Mouse (Mus musculus): Measurements from ENCODE around the gene Hist1h1b. TPM values are rescaled to one million over a fixed set of nuclear protein-coding genes. Genes with fewer than 3 reads are reported as not detected.
"Not testable (repeated sequence)": the region's sequence is repeated elsewhere in the genome, so short reads cannot be mapped to it uniquely, and the experiment has no call there.

The Hist1h1b gene
- polyA plus RNA-seq (2014; fragmentation: Nextera tagmentation; extraction: Ambion mirVana) = 5.3 and 7.2 TPM in 2 replicates

GRCm38 (mm10) chr13:21779767-21780731, at the start of gene Hist1h1b:
Gene Hist1h1b, minus strand, starts transcription at chr13:21780625.
- 0 out of 2 replicates have a peak, but pooled peaks have one; percentile 19 for ATAC-seq (ENCODE audit: insufficient number of reproducible peaks, insufficient read depth, low FRiP score, low read depth)
- WGBS = 1% methylated on average over 44 of the region's 44 CpGs
- Histone ChIP-seq H3K9me3 (ENCODE audit: control insufficient read depth, low read length) (no peaks in the 10 kb centered on the region), H3K9ac (ENCODE audit: low read length) (peak within 1 kb of the TSS; percentile 84), H3K27me3 (ENCODE audit: control insufficient read depth, insufficient read depth, low read length) (no peaks in the 10 kb centered on the region), H3K4me3 (ENCODE audit: control insufficient read depth in 1 of 2, insufficient read depth in 1 of 2, low read depth in 1 of 2, low read length in 2 of 2) (peak within 1 kb of the TSS; percentile 60 to 84), H3K4me2 (ENCODE audit: low read length) (peak within 1 kb of the TSS; percentile 92), H3K27ac (replicated peaks in 1 of 2; ENCODE audit: control insufficient read depth in 1 of 2, insufficient read depth in 1 of 2, low read depth in 2 of 2, low read length in 2 of 2) (peak within 1 kb of the TSS; percentile 77 to 88), H3K4me1 (ENCODE audit: control insufficient read depth in 2 of 2, insufficient read depth in 2 of 2, low read length in 2 of 2) (peaks cover 5 to 24% of the 10 kb centered on the region in 2 experiments; a peak in 3 of 4 replicates), H3K36me3 (ENCODE audit: control insufficient read depth, insufficient read depth, low read length) (no peaks in the 10 kb centered on the region)

DNA sequence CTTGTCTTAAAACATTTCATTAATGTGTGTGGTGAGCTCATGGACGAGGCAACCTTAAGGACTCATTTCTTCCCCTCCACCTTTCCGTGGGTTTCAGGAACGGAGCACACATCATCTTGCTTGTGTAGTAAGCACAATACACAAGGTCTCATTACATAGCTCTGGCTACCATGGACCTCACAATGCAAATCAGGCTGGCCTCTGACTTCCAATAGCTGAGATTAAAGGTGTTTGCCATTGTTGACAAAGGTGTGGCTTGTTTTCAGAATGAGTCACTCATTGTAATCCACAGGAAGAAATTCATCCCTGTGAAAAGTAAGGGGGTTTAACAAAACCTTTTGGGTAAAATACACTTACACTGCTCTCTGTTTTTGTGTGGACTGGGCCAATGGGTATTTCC, 48.1 kb upstream of the Hist1h1b start:
- Histone ChIP-seq H3K4me3 (ENCODE audit: control insufficient read depth in 1 of 2, insufficient read depth in 1 of 2, low read depth in 1 of 2, low read length in 2 of 2) (no peak overlapping the region), H3K4me1 (ENCODE audit: control insufficient read depth in 2 of 2, insufficient read depth in 2 of 2, low read length in 2 of 2) (no peaks in the 10 kb centered on the region), H3K9me3 (ENCODE audit: control insufficient read depth, low read length) (no peaks in the 10 kb centered on the region), H3K36me3 (ENCODE audit: control insufficient read depth, insufficient read depth, low read length) (no peaks in the 10 kb centered on the region), H3K4me2 (ENCODE audit: low read length) (no peak overlapping the region), H3K27ac (replicated peaks in 1 of 2; ENCODE audit: control insufficient read depth in 1 of 2, insufficient read depth in 1 of 2, low read depth in 2 of 2, low read length in 2 of 2) (no peak overlapping the region), H3K27me3 (ENCODE audit: control insufficient read depth, insufficient read depth, low read length) (no peaks in the 10 kb centered on the region), H3K9ac (ENCODE audit: low read length) (no peak overlapping the region)
- ATAC-seq (ENCODE audit: insufficient number of reproducible peaks, insufficient read depth, low FRiP score, low read depth) = no peak
- 87% methylated on average over 3 of the region's 3 CpGs for WGBS

- not testable (repeated sequence) for H3K4me1 ChIP-seq (ENCODE audit: control insufficient read depth in 2 of 2, insufficient read depth in 2 of 2, low read length in 2 of 2); ATAC-seq (ENCODE audit: insufficient number of reproducible peaks, insufficient read depth, low FRiP score, low read depth); H3K27ac ChIP-seq (replicated peaks in 1 of 2; ENCODE audit: control insufficient read depth in 1 of 2, insufficient read depth in 1 of 2, low read depth in 2 of 2, low read length in 2 of 2); H3K9ac ChIP-seq (ENCODE audit: low read length); H3K36me3 ChIP-seq (ENCODE audit: control insufficient read depth, insufficient read depth, low read length); H3K4me3 ChIP-seq (ENCODE audit: control insufficient read depth in 1 of 2, insufficient read depth in 1 of 2, low read depth in 1 of 2, low read length in 2 of 2); H3K9me3 ChIP-seq (ENCODE audit: control insufficient read depth, low read length); H3K4me2 ChIP-seq (ENCODE audit: low read length); H3K27me3 ChIP-seq (ENCODE audit: control insufficient read depth, insufficient read depth, low read length)
- WGBS = 68% methylated on average over 4 of the region's 16 CpGs
Measured at GRCm38 (mm10) chr13:21820082-21820890, 39.9 kb upstream of the Hist1h1b start.

DNA sequence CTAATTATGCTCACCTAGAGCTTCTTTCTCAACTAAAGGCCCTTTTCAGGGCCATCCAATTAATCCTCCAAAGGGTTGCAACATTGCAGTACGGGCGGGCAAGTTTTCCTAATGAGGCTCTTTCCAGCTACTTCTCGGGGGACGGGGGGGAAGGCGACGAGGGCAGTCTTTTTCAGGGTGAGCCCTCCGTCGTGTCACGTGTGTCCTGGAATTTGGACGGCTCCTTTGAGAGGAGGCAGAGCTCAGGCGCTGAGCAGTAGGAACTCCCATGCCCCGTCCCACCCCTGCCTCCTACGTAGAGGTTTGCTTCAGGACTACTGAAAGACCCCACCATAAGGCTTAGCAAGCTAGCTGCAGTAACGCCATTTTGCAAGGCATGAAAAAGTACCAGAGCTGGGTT, 31.7 kb upstream of the Hist1h1b start:
- under 1% methylated on average over 13 of the region's 14 CpGs for WGBS
- not testable (repeated sequence) for H3K9me3 ChIP-seq (ENCODE audit: control insufficient read depth, low read length); H3K27me3 ChIP-seq (ENCODE audit: control insufficient read depth, insufficient read depth, low read length); H3K36me3 ChIP-seq (ENCODE audit: control insufficient read depth, insufficient read depth, low read length); H3K9ac ChIP-seq (ENCODE audit: low read length); H3K4me1 ChIP-seq (ENCODE audit: control insufficient read depth in 2 of 2, insufficient read depth in 2 of 2, low read length in 2 of 2); H3K27ac ChIP-seq (replicated peaks in 1 of 2; ENCODE audit: control insufficient read depth in 1 of 2, insufficient read depth in 1 of 2, low read depth in 2 of 2, low read length in 2 of 2)
- peak; percentile 48; the same call in 1 of the 2 replicates for ATAC-seq (ENCODE audit: insufficient number of reproducible peaks, insufficient read depth, low FRiP score, low read depth)
- peak overlapping the region; percentile 47; the same call in 1 of the 2 replicates for H3K4me2 ChIP-seq (ENCODE audit: low read length)
- peak overlapping the region in 1 of 2 experiments; percentile 23; a peak in 2 of 4 replicates for H3K4me3 ChIP-seq (ENCODE audit: control insufficient read depth in 1 of 2, insufficient read depth in 1 of 2, low read depth in 1 of 2, low read length in 2 of 2)

GRCm38 (mm10) chr13:21811539-21811938, 31.1 kb upstream of the Hist1h1b start, which contains the start of gene Hist1h4m:
Gene Hist1h4m, plus strand, starts transcription at chr13:21811746.
- Histone ChIP-seq H3K4me2 (ENCODE audit: low read length) (peak within 1 kb of the TSS; percentile 47; the same call in 1 of the 2 replicates), H3K4me3 (ENCODE audit: control insufficient read depth in 1 of 2, insufficient read depth in 1 of 2, low read depth in 1 of 2, low read length in 2 of 2) (peak within 1 kb of the TSS in 1 of 2 experiments; percentile 23; a peak in 2 of 4 replicates)
- H3K9me3 ChIP-seq (ENCODE audit: control insufficient read depth, low read length); H3K36me3 ChIP-seq (ENCODE audit: control insufficient read depth, insufficient read depth, low read length); H3K4me1 ChIP-seq (ENCODE audit: control insufficient read depth in 2 of 2, insufficient read depth in 2 of 2, low read length in 2 of 2); H3K9ac ChIP-seq (ENCODE audit: low read length); H3K27ac ChIP-seq (replicated peaks in 1 of 2; ENCODE audit: control insufficient read depth in 1 of 2, insufficient read depth in 1 of 2, low read depth in 2 of 2, low read length in 2 of 2); H3K27me3 ChIP-seq (ENCODE audit: control insufficient read depth, insufficient read depth, low read length): not testable (repeated sequence)
- WGBS = no CpG with 5 or more reads among the region's 24 CpGs
- 0 out of 2 replicates have a peak, but pooled peaks have one; percentile 55 for ATAC-seq (ENCODE audit: insufficient number of reproducible peaks, insufficient read depth, low FRiP score, low read depth)

GRCm38 (mm10) chr13:21811074-21811473, 30.6 kb upstream of the Hist1h1b start:
- H3K36me3 ChIP-seq (ENCODE audit: control insufficient read depth, insufficient read depth, low read length); H3K27ac ChIP-seq (replicated peaks in 1 of 2; ENCODE audit: control insufficient read depth in 1 of 2, insufficient read depth in 1 of 2, low read depth in 2 of 2, low read length in 2 of 2); H3K4me3 ChIP-seq (ENCODE audit: control insufficient read depth in 1 of 2, insufficient read depth in 1 of 2, low read depth in 1 of 2, low read length in 2 of 2); H3K4me1 ChIP-seq (ENCODE audit: control insufficient read depth in 2 of 2, insufficient read depth in 2 of 2, low read length in 2 of 2); H3K4me2 ChIP-seq (ENCODE audit: low read length); H3K27me3 ChIP-seq (ENCODE audit: control insufficient read depth, insufficient read depth, low read length); H3K9me3 ChIP-seq (ENCODE audit: control insufficient read depth, low read length); H3K9ac ChIP-seq (ENCODE audit: low read length): not testable (repeated sequence)
- peak; percentile 22; the same call in 1 of the 2 replicates for ATAC-seq (ENCODE audit: insufficient number of reproducible peaks, insufficient read depth, low FRiP score, low read depth)
- WGBS = no CpG with 5 or more reads among the region's 8 CpGs

DNA sequence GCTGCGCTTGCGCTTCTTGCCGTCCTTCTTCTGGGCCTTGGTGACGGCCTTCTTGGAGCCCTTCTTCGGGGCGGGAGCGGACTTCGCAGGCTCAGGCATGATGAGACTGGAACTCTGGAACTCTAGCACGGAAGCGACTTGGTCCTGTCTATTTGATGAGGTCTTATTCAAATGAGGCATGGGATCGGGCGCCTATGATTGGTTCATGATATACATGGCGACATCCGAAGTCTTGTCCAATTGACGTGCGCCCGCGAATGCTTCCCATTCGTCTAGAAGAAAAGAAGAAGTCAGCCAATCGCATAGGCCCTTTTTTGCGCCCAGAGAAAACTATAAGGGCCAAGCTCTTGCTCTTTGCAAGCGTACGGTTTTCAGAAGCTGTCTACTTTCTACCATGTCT, 29.6 kb upstream of the Hist1h1b start, which contains the start of the genes Hist1h2bq and Hist1h2ao:
Hist1h2bq (minus strand) TSS at position 125 of the 400 bp plus-strand sequence.
Hist1h2ao (plus strand) TSS at position 393 of the 400 bp plus-strand sequence.
- H3K4me2 ChIP-seq (ENCODE audit: low read length); H3K27me3 ChIP-seq (ENCODE audit: control insufficient read depth, insufficient read depth, low read length); H3K36me3 ChIP-seq (ENCODE audit: control insufficient read depth, insufficient read depth, low read length); H3K4me1 ChIP-seq (ENCODE audit: control insufficient read depth in 2 of 2, insufficient read depth in 2 of 2, low read length in 2 of 2); H3K9ac ChIP-seq (ENCODE audit: low read length); H3K4me3 ChIP-seq (ENCODE audit: control insufficient read depth in 1 of 2, insufficient read depth in 1 of 2, low read depth in 1 of 2, low read length in 2 of 2); H3K9me3 ChIP-seq (ENCODE audit: control insufficient read depth, low read length); H3K27ac ChIP-seq (replicated peaks in 1 of 2; ENCODE audit: control insufficient read depth in 1 of 2, insufficient read depth in 1 of 2, low read depth in 2 of 2, low read length in 2 of 2): not testable (repeated sequence)
- no CpG with 5 or more reads among the region's 23 CpGs for WGBS
- ATAC-seq (ENCODE audit: insufficient number of reproducible peaks, insufficient read depth, low FRiP score, low read depth) = peak; percentile 96
